Mouse (Mus musculus) forelimb bud, embryonic 11.5 days (tissue): ENCODE measurements around the gene Gm29554.
"Not testable (repeated sequence)": the region's sequence is repeated elsewhere in the genome, so short reads cannot be mapped to it uniquely, and the experiment has no call there.

Source experiments
- DNase-seq: peaks from one replicate; pipeline ENCODE4 v3.0.0-alpha.2; 2012; ENCODE audit warnings: low read depth, low spot score

Gm29554 gene

GRCm38 (mm10) chrY:12273632-12274031 lies at the start of gene Gm29554:
Gene Gm29554 (plus strand): TSS chrY:12273932.
- not testable (repeated sequence) for DNase-seq
